Mouse (Mus musculus) heart, adult 11 months (tissue): ENCODE results near the gene Trpm8.

Experiments used
- DNase-seq: peaks from one replicate; pipeline ENCODE4 v3.0.0; 2022

Gene Trpm8

GRCm38 (mm10) chr1:88277098-88277817 is at the start of gene Trpm8, which contains the start of gene Hjurp:
Trpm8 (plus strand) TSS chr1:88277661.
Hjurp (minus strand) TSS chr1:88277633.
- peak; percentile 100 for DNase-seq

- peak; percentile 95 for DNase-seq
These were observed 49.3 kb upstream of the Trpm8 start for GRCm38 (mm10) chr1:88228121-88228520.

GRCm38 (mm10) chr1:88229566-88229965 is 47.9 kb upstream of the Trpm8 start:
- no peak for DNase-seq

- peak; percentile 95 for DNase-seq
These were observed 47.5 kb upstream of the Trpm8 start for GRCm38 (mm10) chr1:88229986-88230385.

GRCm38 (mm10) chr1:88230421-88230820 is 47.0 kb upstream of the Trpm8 start:
- no peak for DNase-seq

- DNase-seq: peak; percentile 91
These were observed 46.3 kb upstream of the Trpm8 start for GRCm38 (mm10) chr1:88230981-88231802.

GRCm38 (mm10) chr1:88231803-88232499 is 45.5 kb upstream of the Trpm8 start:
- DNase-seq: peak; percentile 94

- peak; percentile 94 for DNase-seq
These were observed 44.6 kb upstream of the Trpm8 start for GRCm38 (mm10) chr1:88232664-88233380.

GRCm38 (mm10) chr1:88233421-88234247 is 43.8 kb upstream of the Trpm8 start:
- DNase-seq: peak; percentile 95

- peak; percentile 91 for DNase-seq
These were observed 43.2 kb upstream of the Trpm8 start for GRCm38 (mm10) chr1:88234248-88234610.

- peak; percentile 93 for DNase-seq
These were observed 42.8 kb upstream of the Trpm8 start for GRCm38 (mm10) chr1:88234646-88235045.

- peak; percentile 94 for DNase-seq
These were observed 42.2 kb upstream of the Trpm8 start for GRCm38 (mm10) chr1:88235046-88235893.

- no peak for DNase-seq
These were observed 41.5 kb upstream of the Trpm8 start for GRCm38 (mm10) chr1:88235894-88236415.

GRCm38 (mm10) chr1:88237311-88237710 is 40.1 kb upstream of the Trpm8 start:
- DNase-seq: no peak

- DNase-seq: peak; percentile 96
These were observed 38.7 kb upstream of the Trpm8 start for GRCm38 (mm10) chr1:88238771-88239170.

GRCm38 (mm10) chr1:88240072-88240471 is 37.4 kb upstream of the Trpm8 start:
- DNase-seq: no peak

GRCm38 (mm10) chr1:88240579-88240978 is 36.9 kb upstream of the Trpm8 start:
- DNase-seq: peak; percentile 95

GRCm38 (mm10) chr1:88243861-88244260 is 33.6 kb upstream of the Trpm8 start:
- DNase-seq: no peak

- DNase-seq: no peak
These were observed 31.6 kb upstream of the Trpm8 start for GRCm38 (mm10) chr1:88245881-88246280.

GRCm38 (mm10) chr1:88246386-88246785 is 31.1 kb upstream of the Trpm8 start:
- DNase-seq: no peak

GRCm38 (mm10) chr1:88247660-88248059 is 29.8 kb upstream of the Trpm8 start:
- DNase-seq: no peak
